Mouse (Mus musculus): Measurements from ENCODE around the gene Actl9. TPM values are rescaled to one million over a fixed set of nuclear protein-coding genes. Genes with fewer than 3 reads are reported as not detected.

The Actl9 gene
- polyA plus RNA-seq, 1 experiment from 2014 or later: not detected

Other genes starting within 250 kb of the Actl9 start
- gene Olfr239, start 241.6 kb upstream of the Actl9 start, polyA plus RNA-seq (2015; fragmentation: Nextera tagmentation; extraction: Ambion mirVana): not detected in 2 replicates
- gene Olfr1564, start 211.2 kb upstream of the Actl9 start, polyA plus RNA-seq (2015; fragmentation: Nextera tagmentation; extraction: Ambion mirVana): not detected in 2 replicates
- 20.6 and 22.0 TPM in 2 replicates for gene Zfp955a, start 177.8 kb upstream of the Actl9 start, polyA plus RNA-seq (2015; fragmentation: Nextera tagmentation; extraction: Ambion mirVana)
- 0.04 TPM in 1 of 2 replicates, not detected in the other for gene Olfr63, start 168.2 kb upstream of the Actl9 start, polyA plus RNA-seq (2015; fragmentation: Nextera tagmentation; extraction: Ambion mirVana)
- gene Zfp955b, start 143.4 kb upstream of the Actl9 start, polyA plus RNA-seq (2015; fragmentation: Nextera tagmentation; extraction: Ambion mirVana): 14.3 TPM in 2 replicates
- gene Zfp81, start 74.0 kb upstream of the Actl9 start, polyA plus RNA-seq (2015; fragmentation: Nextera tagmentation; extraction: Ambion mirVana): 9.7 and 12.1 TPM in 2 replicates
- gene Zfp101, start 38.3 kb upstream of the Actl9 start, polyA plus RNA-seq (2015; fragmentation: Nextera tagmentation; extraction: Ambion mirVana): 15.9 and 18.9 TPM in 2 replicates
- gene Adamts10, start 91.3 kb downstream of the Actl9 start, polyA plus RNA-seq (2015; fragmentation: Nextera tagmentation; extraction: Ambion mirVana): 73.5 and 81.7 TPM in 2 replicates
- gene Myo1f, start 122.8 kb downstream of the Actl9 start, polyA plus RNA-seq (2015; fragmentation: Nextera tagmentation; extraction: Ambion mirVana): 2.1 and 2.7 TPM in 2 replicates
- gene Zfp414, start 196.2 kb downstream of the Actl9 start, polyA plus RNA-seq (2015; fragmentation: Nextera tagmentation; extraction: Ambion mirVana): 46.3 and 58.4 TPM in 2 replicates
- 0.31 and 0.63 TPM in 2 replicates for gene Pram1, start 205.2 kb downstream of the Actl9 start, polyA plus RNA-seq (2015; fragmentation: Nextera tagmentation; extraction: Ambion mirVana)